Mouse (Mus musculus): ENCODE data around the gene Ppp1r11. TPM values are rescaled to one million over a fixed set of nuclear protein-coding genes. Genes with fewer than 3 reads are reported as not detected.
A peak's percentile ranks its signal among the peaks of the same experiment; 100 is the strongest.

The Ppp1r11 gene
- total and polyA plus RNA-seq, 3 experiments: 23.1 to 111 (median 104) TPM

- DNase-seq: peak; percentile 43
Measured at GRCm38 (mm10) chr17:36915076-36915475, 36.5 kb downstream of the Ppp1r11 start.

- DNase-seq: peak; percentile 61
Measured at GRCm38 (mm10) chr17:36914108-36914507, 37.4 kb downstream of the Ppp1r11 start.

GRCm38 (mm10) chr17:36912031-36912430 lies 39.5 kb downstream of the Ppp1r11 start:
- DNase-seq: no peak

GRCm38 (mm10) chr17:36909802-36910201 lies 41.7 kb downstream of the Ppp1r11 start:
- no peak for DNase-seq

GRCm38 (mm10) chr17:36908235-36908634 lies 43.3 kb downstream of the Ppp1r11 start:
- DNase-seq: no peak

- peak; percentile 21 for DNase-seq
Measured at GRCm38 (mm10) chr17:36903651-36904050, 47.9 kb downstream of the Ppp1r11 start.

GRCm38 (mm10) chr17:36900691-36901090 lies 50.9 kb downstream of the Ppp1r11 start:
- DNase-seq: no peak

GRCm38 (mm10) chr17:36900001-36900400 lies 51.5 kb downstream of the Ppp1r11 start:
- no peak for DNase-seq

- no peak for DNase-seq
Measured at GRCm38 (mm10) chr17:36899376-36899775, 52.2 kb downstream of the Ppp1r11 start.

Other genes with a start within 250 kb of the Ppp1r11 start
- not detected for gene H2-M10.5, start 178.8 kb downstream of the Ppp1r11 start, total RNA-seq (2021)
- gene H2-M10.5, start 178.8 kb downstream of the Ppp1r11 start, polyA plus RNA-seq (2012; rRNA removed): not detected in 2 replicates
- not detected for gene H2-M10.6, start 139.6 kb downstream of the Ppp1r11 start, total RNA-seq (2021)
- gene H2-M10.6, start 139.6 kb downstream of the Ppp1r11 start, polyA plus RNA-seq (2012; rRNA removed): not detected in 2 replicates
- gene Trim26, start 114.6 kb downstream of the Ppp1r11 start, total RNA-seq (2021): 10 to 100 TPM; 49.1 to 54.6 TPM
- gene Trim26, start 114.6 kb downstream of the Ppp1r11 start, polyA plus RNA-seq (2012; rRNA removed): 38.8 and 40.9 TPM in 2 replicates
- not detected for gene Trim15, start 84.5 kb downstream of the Ppp1r11 start, total RNA-seq (2021)
- gene Trim15, start 84.5 kb downstream of the Ppp1r11 start, polyA plus RNA-seq (2012; rRNA removed): not detected in 2 replicates
- under 1 TPM; 0.12 to 0.14 TPM for gene Trim10, start 82.2 kb downstream of the Ppp1r11 start, total RNA-seq (2021)
- gene Trim10, start 82.2 kb downstream of the Ppp1r11 start, polyA plus RNA-seq (2012; rRNA removed): 0.04 TPM in 1 of 2 replicates, not detected in the other
- gene Trim40, start 61.6 kb downstream of the Ppp1r11 start, total RNA-seq (2021): 1 to 10 TPM in 1 of 2 experiments, under 1 TPM in 1; 0.23 to 1.3 TPM
- 0.33 and 0.86 TPM in 2 replicates for gene Trim40, start 61.6 kb downstream of the Ppp1r11 start, polyA plus RNA-seq (2012; rRNA removed)
- not detected for gene Trim31, start 53.6 kb downstream of the Ppp1r11 start, total RNA-seq (2021)
- gene Trim31, start 53.6 kb downstream of the Ppp1r11 start, polyA plus RNA-seq (2012; rRNA removed): not detected in 2 replicates
- under 1 TPM; 0.35 to 0.49 TPM for gene Rnf39, start 8.8 kb downstream of the Ppp1r11 start, total RNA-seq (2021)
- 0.29 and 2.1 TPM in 2 replicates for gene Rnf39, start 8.8 kb downstream of the Ppp1r11 start, polyA plus RNA-seq (2012; rRNA removed)
- 10 to 100 TPM; 41.1 to 41.6 TPM for gene Znrd1, start 6.8 kb upstream of the Ppp1r11 start, total RNA-seq (2021)
- 11.6 and 12.8 TPM in 2 replicates for gene Znrd1, start 6.8 kb upstream of the Ppp1r11 start, polyA plus RNA-seq (2012; rRNA removed)
- 10 to 100 TPM; 12.4 to 14.8 TPM for gene Znrd1as, start 6.9 kb upstream of the Ppp1r11 start, total RNA-seq (2021)
- 0.32 and 0.57 TPM in 2 replicates for gene Znrd1as, start 6.9 kb upstream of the Ppp1r11 start, polyA plus RNA-seq (2012; rRNA removed)
- gene 2410137M14Rik, start 29.5 kb upstream of the Ppp1r11 start, total RNA-seq (2021): not detected
- not detected in 2 replicates for gene 2410137M14Rik, start 29.5 kb upstream of the Ppp1r11 start, polyA plus RNA-seq (2012; rRNA removed)
- gene H2-M5, start 37.8 kb upstream of the Ppp1r11 start, total RNA-seq (2021): not detected
- gene H2-M5, start 37.8 kb upstream of the Ppp1r11 start, polyA plus RNA-seq (2012; rRNA removed): not detected in 2 replicates
- 1 to 10 TPM; 2.0 to 2.1 TPM for gene Zfp57, start 49.4 kb upstream of the Ppp1r11 start, total RNA-seq (2021)
- gene Zfp57, start 49.4 kb upstream of the Ppp1r11 start, polyA plus RNA-seq (2012; rRNA removed): 0.70 and 0.98 TPM in 2 replicates
- not detected for gene Mog, start 71.7 kb upstream of the Ppp1r11 start, total RNA-seq (2021)
- gene Mog, start 71.7 kb upstream of the Ppp1r11 start, polyA plus RNA-seq (2012; rRNA removed): not detected in 2 replicates
- 10 to 100 TPM; 22.5 to 25.7 TPM for gene Gabbr1, start 94.2 kb upstream of the Ppp1r11 start, total RNA-seq (2021)
- 28.3 and 29.1 TPM in 2 replicates for gene Gabbr1, start 94.2 kb upstream of the Ppp1r11 start, polyA plus RNA-seq (2012; rRNA removed)
- not detected for gene Olfr90, start 136.8 kb upstream of the Ppp1r11 start, total RNA-seq (2021)
- not detected in 2 replicates for gene Olfr90, start 136.8 kb upstream of the Ppp1r11 start, polyA plus RNA-seq (2012; rRNA removed)
- gene Olfr91, start 146.5 kb upstream of the Ppp1r11 start, total RNA-seq (2021): not detected
- not detected in 2 replicates for gene Olfr91, start 146.5 kb upstream of the Ppp1r11 start, polyA plus RNA-seq (2012; rRNA removed)
- not detected for gene Olfr92, start 168.3 kb upstream of the Ppp1r11 start, total RNA-seq (2021)
- not detected in 2 replicates for gene Olfr92, start 168.3 kb upstream of the Ppp1r11 start, polyA plus RNA-seq (2012; rRNA removed)
- gene Olfr93, start 209.8 kb upstream of the Ppp1r11 start, total RNA-seq (2021): not detected
- gene Olfr93, start 209.8 kb upstream of the Ppp1r11 start, polyA plus RNA-seq (2012; rRNA removed): not detected in 2 replicates
- gene Ubd, start 242.2 kb upstream of the Ppp1r11 start, total RNA-seq (2021): not detected
- gene Ubd, start 242.2 kb upstream of the Ppp1r11 start, polyA plus RNA-seq (2012; rRNA removed): not detected in 2 replicates
- not detected for gene Olfr94, start 249.3 kb upstream of the Ppp1r11 start, total RNA-seq (2021)
- not detected in 2 replicates for gene Olfr94, start 249.3 kb upstream of the Ppp1r11 start, polyA plus RNA-seq (2012; rRNA removed)

Data from adrenal gland, adult 2 months (tissue).